Mouse (Mus musculus) cerebellum, postnatal 14 days (tissue): ENCODE measurements around the gene Clptm1.
"Not testable (repeated sequence)": the region's sequence is repeated elsewhere in the genome, so short reads cannot be mapped to it uniquely, and the experiment has no call there.

ENCODE experiments used
- DNase-seq, 2 experiments: peaks; one replicate each; pipeline ENCODE4 v3.0.0; 2021; ENCODE audit warnings: mixed read lengths in 2 of 2

Gene Clptm1

GRCm38 (mm10) chr7:19604606-19605214 lies 60.1 kb downstream of the Clptm1 start:
- not testable (repeated sequence) for DNase-seq

GRCm38 (mm10) chr7:19603849-19604605 lies 60.8 kb downstream of the Clptm1 start, which contains the start of gene Clasrp:
TSS of gene Clasrp (minus strand) at chr7:19604486.
- DNase-seq, result peak; percentile 96

- DNase-seq, result no peak
Observed at GRCm38 (mm10) chr7:19603055-19603454, 61.8 kb downstream of the Clptm1 start.

- no peak for DNase-seq
Observed at GRCm38 (mm10) chr7:19600562-19600961, 64.3 kb downstream of the Clptm1 start.

GRCm38 (mm10) chr7:19593061-19593730 lies 71.6 kb downstream of the Clptm1 start:
- DNase-seq, result no peak

- peak; percentile 88 to 93 for DNase-seq
Observed at GRCm38 (mm10) chr7:19589917-19590316, 74.9 kb downstream of the Clptm1 start.

- peak; percentile 58 to 72 for DNase-seq
Observed at GRCm38 (mm10) chr7:19589207-19589606, 75.6 kb downstream of the Clptm1 start.

GRCm38 (mm10) chr7:19586269-19586668 lies 78.6 kb downstream of the Clptm1 start:
- no peak for DNase-seq
